8 mouse cellular contexts compared by ENCODE assay signal in genomic region chr13:70841421-70841904, GRCm38 (mm10). TPM values are rescaled to one million over a fixed set of nuclear protein-coding genes. Genes with fewer than 3 reads are reported as not detected.
DNase-seq lines count a peak whose midpoint lies in the region; ATAC-seq and TF ChIP-seq lines count a peak whose summit lies in the region.

Adamts16 (minus strand) TSS chr13:70841811.

- H3K27ac ChIP-seq in lung, embryonic 14.5 days (ENCODE audit: low read depth): no peak within 1 kb of the TSS
- H3K27ac ChIP-seq in embryonic facial prominence, embryonic 15.5 days (replicated peaks): no peak within 1 kb of the TSS
- no peak within 1 kb of the TSS for H3K27ac ChIP-seq in kidney, postnatal 0 days
- H3K27ac ChIP-seq in neural tube, embryonic 13.5 days (replicated peaks): no peak within 1 kb of the TSS

- H3K4me2 ChIP-seq in lung, embryonic 14.5 days: peak within 1 kb of the TSS; percentile 54
- H3K4me2 ChIP-seq in embryonic facial prominence, embryonic 15.5 days (replicated peaks): peak within 1 kb of the TSS; percentile 37
- H3K4me2 ChIP-seq in kidney, postnatal 0 days (ENCODE audit: low read length): peak within 1 kb of the TSS; percentile 72
- peak within 1 kb of the TSS; percentile 75 for H3K4me2 ChIP-seq in neural tube, embryonic 13.5 days

- TF ChIP-seq POLR2A in lung, adult 2 months (IDR thresholded peaks at IDR 0.05; ENCODE audit: borderline replicate concordance, extremely low read depth, low read depth, low read length): no peak

- H3K4me3 ChIP-seq in lung, embryonic 14.5 days (ENCODE audit: low read depth, low read length): peak within 1 kb of the TSS; percentile 22
- H3K4me3 ChIP-seq in lung, adult 2 months (replicated peaks; ENCODE audit: extremely low read depth, low read depth, low read length): no peak within 1 kb of the TSS
- H3K4me3 ChIP-seq in embryonic facial prominence, embryonic 15.5 days (replicated peaks): peak within 1 kb of the TSS; percentile 22
- H3K4me3 ChIP-seq in kidney, postnatal 0 days (replicated peaks; ENCODE audit: low read depth, low read length): peak within 1 kb of the TSS; percentile 46
- peak within 1 kb of the TSS; percentile 49 for H3K4me3 ChIP-seq in neural tube, embryonic 13.5 days

- H3K36me3 ChIP-seq in lung, embryonic 14.5 days (ENCODE audit: insufficient read depth): no peaks in the 10 kb centered on the region
- H3K36me3 ChIP-seq in embryonic facial prominence, embryonic 15.5 days: no peaks in the 10 kb centered on the region
- no peaks in the 10 kb centered on the region for H3K36me3 ChIP-seq in kidney, postnatal 0 days (ENCODE audit: insufficient read depth, low read length)
- H3K36me3 ChIP-seq in neural tube, embryonic 13.5 days: no peaks in the 10 kb centered on the region

- no peaks in the 10 kb centered on the region for H3K4me1 ChIP-seq in lung, embryonic 14.5 days (ENCODE audit: insufficient read depth)
- no peaks in the 10 kb centered on the region for H3K4me1 ChIP-seq in lung, adult 2 months (ENCODE audit: control insufficient read depth, insufficient read depth, low read length)
- H3K4me1 ChIP-seq in embryonic facial prominence, embryonic 15.5 days: no peaks in the 10 kb centered on the region
- peaks cover 17% of the 10 kb centered on the region for H3K4me1 ChIP-seq in kidney, postnatal 0 days (replicated peaks; ENCODE audit: insufficient read depth, low read length)
- peaks cover 19% of the 10 kb centered on the region for H3K4me1 ChIP-seq in neural tube, embryonic 13.5 days (replicated peaks)

- WGBS in lung, embryonic 14.5 days: 2% methylated on average over 18 of the region's 18 CpGs
- WGBS in lung, adult 2 months: 5% methylated on average over 18 of the region's 18 CpGs
- WGBS in embryonic facial prominence, embryonic 15.5 days: 2% methylated on average over 18 of the region's 18 CpGs
- under 1% methylated on average over 18 of the region's 18 CpGs for WGBS in kidney, postnatal 0 days
- 4% methylated on average over 18 of the region's 18 CpGs for WGBS in neural tube, embryonic 13.5 days

- H3K27me3 ChIP-seq in lung, embryonic 14.5 days (ENCODE audit: insufficient read depth, low read length): peaks cover 23% of the 10 kb centered on the region
- H3K27me3 ChIP-seq in embryonic facial prominence, embryonic 15.5 days: peaks cover 42% of the 10 kb centered on the region
- no peaks in the 10 kb centered on the region for H3K27me3 ChIP-seq in kidney, postnatal 0 days (ENCODE audit: insufficient read depth, low read length)
- H3K27me3 ChIP-seq in neural tube, embryonic 13.5 days: peaks cover 34% of the 10 kb centered on the region

- no peak for TF ChIP-seq CTCF in lung, embryonic 14.5 days (IDR thresholded peaks at IDR 0.05; ENCODE audit: low read depth)
- no peak for TF ChIP-seq CTCF in lung, adult 2 months (IDR thresholded peaks at IDR 0.05; ENCODE audit: insufficient read depth, low read length)
- peak; percentile 46; the same call in 1 of the 2 replicates for TF ChIP-seq CTCF in kidney, postnatal 0 days (IDR thresholded peaks at IDR 0.05; ENCODE audit: low read depth)

- peak; percentile 29; the same call in 1 of the 2 replicates for ATAC-seq in lung, embryonic 14.5 days (ENCODE audit: insufficient read depth)
- peak; percentile 34; the same call in 1 of the 2 replicates for ATAC-seq in embryonic facial prominence, embryonic 15.5 days (ENCODE audit: insufficient number of reproducible peaks, low FRiP score, low TSS enrichment, low read depth)
- peak; percentile 55 for ATAC-seq in kidney, postnatal 0 days (replicated peaks; ENCODE audit: low FRiP score, low read depth)
- peak; percentile 60 for ATAC-seq in neural tube, embryonic 13.5 days (ENCODE audit: low read depth)
- ATAC-seq in activated CD4-positive, CD25-positive, alpha-beta regulatory T cell, adult 4 months: no peak

- no peak within 1 kb of the TSS for H3K9ac ChIP-seq in lung, embryonic 14.5 days
- no peak within 1 kb of the TSS for H3K9ac ChIP-seq in embryonic facial prominence, embryonic 15.5 days
- H3K9ac ChIP-seq in kidney, postnatal 0 days (ENCODE audit: low read depth, low read length): peak within 1 kb of the TSS; percentile 57
- H3K9ac ChIP-seq in neural tube, embryonic 13.5 days: peak within 1 kb of the TSS; percentile 70

- H3K9me3 ChIP-seq in lung, embryonic 14.5 days (ENCODE audit: low read depth, low read length): no peaks in the 10 kb centered on the region
- H3K9me3 ChIP-seq in embryonic facial prominence, embryonic 15.5 days (replicated peaks): no peaks in the 10 kb centered on the region
- no peaks in the 10 kb centered on the region for H3K9me3 ChIP-seq in kidney, postnatal 0 days (replicated peaks; ENCODE audit: low read length)
- H3K9me3 ChIP-seq in neural tube, embryonic 13.5 days: no peaks in the 10 kb centered on the region

- no peak for DNase-seq in lung, embryonic 14.5 days
- no peak for DNase-seq in lung, adult 2 months
- peak; percentile 59 for DNase-seq in kidney, postnatal 0 days (ENCODE audit: low spot score)
- no peak for DNase-seq in layer of hippocampus, adult 9-10 months (ENCODE audit: low spot score)
- DNase-seq in spleen, postnatal 14 days (ENCODE audit: low spot score in 2 of 2): no peak

RNA-seq across cellular contexts. Expression of gene Adamts16, which starts in this region (rescaled TPM):
- polyA plus RNA-seq in lung, embryonic 14.5 days (2014; fragmentation: Nextera tagmentation; extraction: Ambion mirVana): 0.04 and 0.07 TPM in 2 replicates
- polyA plus RNA-seq in lung, adult 2 months (2012; rRNA removed): 0.04 TPM in 1 of 2 replicates, not detected in the other
- polyA plus RNA-seq in embryonic facial prominence, embryonic 15.5 days (2015; fragmentation: Nextera tagmentation; extraction: Ambion mirVana): 0.81 and 0.83 TPM in 2 replicates
- 11.8 and 13.8 TPM in 2 replicates for polyA plus RNA-seq in kidney, postnatal 0 days (2015; fragmentation: Nextera tagmentation; extraction: Ambion mirVana)
- polyA plus RNA-seq in neural tube, embryonic 13.5 days (2015; fragmentation: Nextera tagmentation; extraction: Ambion mirVana): 4.3 and 5.0 TPM in 2 replicates
- polyA plus RNA-seq in activated CD4-positive, CD25-positive, alpha-beta regulatory T cell, adult 4 months (2017; shearing (Covaris generic)): under 1 TPM in 1 of 2 experiments, not detected in 1; 0.17 TPM

Comparison
In these comparisons a context has a peak if more than half of its experiments do, and no peak if none do; other contexts are left out.
1. Peak in ATAC-seq, H3K4me3 ChIP-seq and H3K4me2 ChIP-seq in lung, embryonic 14.5 days; RNA of the gene not detected or under 1 TPM.
2. Peak in ATAC-seq, H3K4me3 ChIP-seq and H3K4me2 ChIP-seq in embryonic facial prominence, embryonic 15.5 days; RNA of the gene not detected or under 1 TPM.
3. H3K9ac ChIP-seq: peak in kidney, postnatal 0 days (single experiment) and neural tube, embryonic 13.5 days (single experiment); none in lung, embryonic 14.5 days (single experiment) and embryonic facial prominence, embryonic 15.5 days (single experiment).
4. Peak in every context shown above with its lines, with median percentiles within 50 percentile points of each other: H3K4me2 ChIP-seq.